ENCODE assay signal across 12 mouse cellular contexts in genomic region chr12:102616843-102617519, GRCm38 (mm10).
DNase-seq lines count a peak whose midpoint lies in the region; ATAC-seq and TF ChIP-seq lines count a peak whose summit lies in the region.
"Had no signal": no experiment of that assay in that cellular context is flagged by ENCODE, and none has a peak within 500 bp of the region (broad histone marks: within the 10 kb centered on the region; RNA-seq: fewer than 3 reads in every experiment).

No protein-coding gene starts in this region.

- H3K36me3 ChIP-seq in lung, embryonic 14.5 days (ENCODE audit: insufficient read depth), result no peaks in the 10 kb centered on the region
- H3K36me3 ChIP-seq in limb, embryonic 13.5 days, result no peaks in the 10 kb centered on the region; the same call in 1 of the 2 replicates
- H3K36me3 ChIP-seq: embryonic facial prominence, embryonic 15.5 days had no signal

- peak; percentile 52 for TF ChIP-seq CTCF in lung, embryonic 14.5 days (IDR thresholded peaks at IDR 0.05; ENCODE audit: low read depth)

- H3K27me3 ChIP-seq in lung, embryonic 14.5 days (ENCODE audit: insufficient read depth, low read length), result no peaks in the 10 kb centered on the region
- H3K27me3 ChIP-seq in limb, embryonic 13.5 days, result no peaks in the 10 kb centered on the region
- H3K27me3 ChIP-seq: embryonic facial prominence, embryonic 15.5 days; limb, embryonic 15.5 days had no signal

- no peaks in the 10 kb centered on the region for H3K9me3 ChIP-seq in lung, embryonic 14.5 days (ENCODE audit: low read depth, low read length)
- H3K9me3 ChIP-seq in limb, embryonic 13.5 days, result no peaks in the 10 kb centered on the region
- H3K9me3 ChIP-seq: embryonic facial prominence, embryonic 15.5 days; G1E; limb, embryonic 15.5 days had no signal

- H3K4me1 ChIP-seq in lung, embryonic 14.5 days (ENCODE audit: insufficient read depth), result no peaks in the 10 kb centered on the region
- peaks cover 13% of the 10 kb centered on the region; the same call in 1 of the 2 replicates for H3K4me1 ChIP-seq in brown adipose tissue, adult 24 weeks (ENCODE audit: control insufficient read depth, insufficient read depth, insufficient read length, low read length)
- H3K4me1 ChIP-seq in limb, embryonic 13.5 days, result peaks cover 26% of the 10 kb centered on the region

- 41% methylated on average over 7 of the region's 7 CpGs for WGBS in lung, embryonic 14.5 days
- whole genome bisulfite sequencing in limb, embryonic 13.5 days, result 36% methylated on average over 7 of the region's 7 CpGs

- no peak overlapping the region for H3K4me3 ChIP-seq in lung, embryonic 14.5 days (ENCODE audit: low read depth, low read length)
- no peak overlapping the region for H3K4me3 ChIP-seq in brown adipose tissue, adult 24 weeks (ENCODE audit: insufficient read depth, low read depth, low read length)
- H3K4me3 ChIP-seq in limb, embryonic 13.5 days, result no peak overlapping the region
- H3K4me3 ChIP-seq: embryonic facial prominence, embryonic 15.5 days; limb, embryonic 15.5 days had no signal

- no peak overlapping the region for H3K27ac ChIP-seq in lung, embryonic 14.5 days (ENCODE audit: low read depth)
- H3K27ac ChIP-seq in brown adipose tissue, adult 24 weeks (replicated peaks; ENCODE audit: low read depth, low read length), result peak overlapping the region; percentile 94
- no peak overlapping the region for H3K27ac ChIP-seq in limb, embryonic 13.5 days
- H3K27ac ChIP-seq: embryonic facial prominence, embryonic 15.5 days; limb, embryonic 15.5 days had no signal

- no peak overlapping the region for H3K4me2 ChIP-seq in lung, embryonic 14.5 days
- no peak overlapping the region for H3K4me2 ChIP-seq in limb, embryonic 13.5 days (replicated peaks)
- H3K4me2 ChIP-seq: embryonic facial prominence, embryonic 15.5 days; limb, embryonic 15.5 days had no signal

- ATAC-seq in lung, embryonic 14.5 days (ENCODE audit: insufficient read depth), result no peak
- ATAC-seq in limb, embryonic 13.5 days (ENCODE audit: low FRiP score, low read depth), result peak; percentile 35; the same call in 1 of the 2 replicates

- peak; percentile 52 for DNase-seq in gastrocnemius, postnatal 14 days
- no peak for DNase-seq in gastrocnemius, postnatal 4 days (ENCODE audit: low spot score in 2 of 2)
- peak; percentile 12 for DNase-seq in lung, embryonic 14.5 days
- no peak for DNase-seq in lung, postnatal 25 days (ENCODE audit: low spot score)
- no peak for DNase-seq in left cerebral cortex, postnatal 36 days (ENCODE audit: low spot score in 2 of 2)
- no peak for DNase-seq in urinary bladder, postnatal 10 days (ENCODE audit: low spot score)
- DNase-seq: thymus, postnatal 4 days had no signal

- intact Hi-C loops in gastrocnemius, postnatal 14 days (cut with DNase I; ENCODE audit: low total_unique reads), result no loop called here
- intact Hi-C loops in left cerebral cortex, postnatal 36 days (cut with DNase I), result no loop called here

- H3K9ac ChIP-seq in lung, embryonic 14.5 days, result no peak overlapping the region
- H3K9ac ChIP-seq in limb, embryonic 13.5 days, result no peak overlapping the region
- H3K9ac ChIP-seq: embryonic facial prominence, embryonic 15.5 days; limb, embryonic 15.5 days had no signal

Comparison
In these comparisons a context has a peak if more than half of its experiments do, and no peak if none do; other contexts are left out.
1. DNase-seq: peak in gastrocnemius, postnatal 14 days (single experiment) and lung, embryonic 14.5 days (single experiment); none in gastrocnemius, postnatal 4 days (0 of 2), lung, postnatal 25 days (single experiment), left cerebral cortex, postnatal 36 days (0 of 2) and urinary bladder, postnatal 10 days (single experiment).